Mouse (Mus musculus) E14TG2a.4 (cell line): Measurements from ENCODE around the gene Ints5.

Experiments
- H3K27me3 ChIP-seq: 2 replicates; pipeline ENCODE4 v1.6.1; 2014; ENCODE audit warnings: low read length, control low read depth; ENCODE audit not compliant: insufficient read depth
- H3K36me3 ChIP-seq: 2 replicates; pipeline ENCODE4 v1.6.1; 2014; ENCODE audit warnings: low read length, control low read depth; ENCODE audit not compliant: insufficient read depth
- H3K4me1 ChIP-seq: replicated peaks from 2 replicates; pipeline ENCODE4 v1.6.1; 2014; ENCODE audit warnings: low read depth, low read length, control low read depth
- H3K4me3 ChIP-seq: replicated peaks from 2 replicates; pipeline ENCODE4 v1.5.1; 2014; ENCODE audit warnings: mild to moderate bottlenecking, low read length
- H3K9me3 ChIP-seq: 2 replicates; pipeline ENCODE4 v1.6.1; 2014; ENCODE audit warnings: low read length, control low read depth
- CTCF ChIP-seq: conservative IDR thresholded peaks from 2 replicates; pipeline ENCODE4 v1.5.1; 2014; ENCODE audit warnings: low read length
- NANOG ChIP-seq: IDR thresholded peaks from 2 replicates; pipeline ENCODE4 v1.6.1; 2014; ENCODE audit warnings: borderline replicate concordance, low read length, mixed read lengths
- POU5F1 ChIP-seq: IDR thresholded peaks from 2 replicates; pipeline ENCODE4 v1.6.1; 2014; ENCODE audit warnings: low read length, borderline replicate concordance

The Ints5 gene

GRCm38 (mm10) chr19:8944750-8945149 is 51.9 kb downstream of the Ints5 start:
- H3K4me1 ChIP-seq, result peaks cover 54% of the 10 kb centered on the region

GRCm38 (mm10) chr19:8945251-8945650 is 52.4 kb downstream of the Ints5 start:
- Histone ChIP-seq H3K36me3 (peaks cover 71% of the 10 kb centered on the region), H3K9me3 (no peaks in the 10 kb centered on the region), H3K4me3 (peak overlapping the region; percentile 97), H3K4me1 (peaks cover 49% of the 10 kb centered on the region), H3K27me3 (no peaks in the 10 kb centered on the region)
- TF ChIP-seq POU5F1 (no peak), NANOG (no peak), CTCF (no peak)

More at GRCm38 (mm10) chr19:8944750-8945149, 51.9 kb downstream of the Ints5 start:
- peaks cover 66% of the 10 kb centered on the region for H3K36me3 ChIP-seq
- H3K9me3 ChIP-seq, result no peaks in the 10 kb centered on the region
- no peak for TF ChIP-seq CTCF
- TF ChIP-seq NANOG, result no peak
- TF ChIP-seq POU5F1, result no peak
- peak overlapping the region; percentile 97 for H3K4me3 ChIP-seq
- no peaks in the 10 kb centered on the region for H3K27me3 ChIP-seq

- peaks cover 87% of the 10 kb centered on the region for H3K36me3 ChIP-seq
- TF ChIP-seq POU5F1 (no peak), CTCF (no peak), NANOG (no peak)
- H3K4me3 ChIP-seq, result no peak overlapping the region
- no peaks in the 10 kb centered on the region for H3K9me3 ChIP-seq
- H3K27me3 ChIP-seq, result no peaks in the 10 kb centered on the region
- peaks cover 42% of the 10 kb centered on the region for H3K4me1 ChIP-seq
Measured at GRCm38 (mm10) chr19:8946929-8947328, 54.1 kb downstream of the Ints5 start.
